Mouse (Mus musculus) gastrocnemius, adult 18-20 months (tissue): ENCODE data around the gene Gm13696. TPM values are rescaled to one million over a fixed set of nuclear protein-coding genes. Genes with fewer than 3 reads are reported as not detected.

Source experiments
- DNase-seq: peaks from one replicate; pipeline ENCODE4 v3.0.0; 2021; ENCODE audit warnings: low spot score
- total RNA-seq, 2 experiments: library from RNA; stranded (reverse); gene quantifications; 2 replicates each; pipeline ENCODE4 v1.2.3; 2021

Gene Gm13696
- total RNA-seq, 2 experiments from 2014 or later, result 0.64 to 0.85 TPM

GRCm38 (mm10) chr2:84023319-84023718 is 50.4 kb downstream of the Gm13696 start:
- DNase-seq, result no peak

Other genes with a start within 250 kb of the Gm13696 start
- gene Itgav, start 248.7 kb upstream of the Gm13696 start, total RNA-seq, result 10 to 100 TPM; 36.8 to 50.6 TPM
- gene Fam171b, start 160.5 kb upstream of the Gm13696 start, total RNA-seq, result 1 to 10 TPM in 1 of 2 experiments, under 1 TPM in 1; 1.00 to 1.6 TPM
- gene Zswim2, start 31.9 kb upstream of the Gm13696 start, total RNA-seq, result not detected
- under 1 TPM; 0.64 to 0.85 TPM for gene Gm13698, start 17.4 kb upstream of the Gm13696 start, total RNA-seq
- gene Gm13693, start 11.6 kb upstream of the Gm13696 start, total RNA-seq, result under 1 TPM; 0.64 to 0.85 TPM
- gene Gm13695, start 5.8 kb upstream of the Gm13696 start, total RNA-seq, result under 1 TPM in 1 of 2 experiments, not detected in 1; 0.64 TPM
- under 1 TPM; 0.64 to 0.85 TPM for gene Gm13694, start 5.8 kb downstream of the Gm13696 start, total RNA-seq
- under 1 TPM; 0.64 to 0.85 TPM for gene Gm13697, start 11.6 kb downstream of the Gm13696 start, total RNA-seq
- under 1 TPM; 0.64 to 0.85 TPM for gene Gm13691, start 17.4 kb downstream of the Gm13696 start, total RNA-seq